Mouse (Mus musculus) thymus, postnatal 14 days (tissue): ENCODE results near the gene Slc8a2.

Source experiments
- DNase-seq: peaks from one replicate; pipeline ENCODE4 v3.0.0; 2021

Gene Slc8a2

DNA sequence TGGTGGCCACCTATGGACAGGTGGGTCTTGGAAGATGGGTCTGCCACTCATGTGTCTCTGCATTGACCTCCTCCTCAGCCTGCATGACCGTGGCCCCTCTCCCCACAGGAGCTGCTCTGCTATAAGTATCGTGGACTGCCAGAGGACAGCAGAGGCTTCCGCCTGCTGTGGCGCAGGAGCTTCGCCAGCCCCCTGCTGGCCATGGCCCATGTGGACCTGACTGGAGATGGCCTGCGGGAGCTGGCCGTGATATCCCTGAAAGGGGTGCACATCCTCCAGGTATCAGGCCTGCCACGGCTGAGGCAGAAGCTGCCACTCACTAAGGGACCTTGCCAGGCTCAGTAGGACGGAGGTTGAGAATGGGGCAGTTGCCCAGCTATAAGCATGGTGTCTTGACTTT is 3.8 kb upstream of the Slc8a2 start:
- DNase-seq: no peak

- no peak for DNase-seq
Observed at GRCm38 (mm10) chr7:16128344-16128743, 1.3 kb upstream of the Slc8a2 start.

DNA sequence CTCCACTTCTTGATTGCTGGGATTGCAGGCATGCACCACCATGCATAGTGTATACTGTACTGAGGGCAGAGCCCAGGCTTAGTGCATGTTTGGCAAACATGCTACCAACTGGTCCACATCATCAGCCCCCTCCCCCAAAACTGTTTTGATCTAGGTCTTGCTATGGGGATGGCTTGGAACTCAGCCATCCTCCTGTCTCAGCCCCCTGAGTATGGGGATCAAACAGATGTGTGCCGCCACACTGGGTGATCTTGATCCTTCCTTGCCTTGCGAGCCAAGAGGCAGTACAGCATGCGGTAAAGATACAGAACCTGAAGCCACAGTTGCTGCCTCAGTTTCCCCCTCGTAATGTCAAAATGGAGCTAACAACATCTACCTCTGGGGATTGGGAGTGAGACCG is 727 bp upstream of the Slc8a2 start:
- DNase-seq: no peak

GRCm38 (mm10) chr7:16129846-16130691 is 443 bp downstream of the Slc8a2 start:
- DNase-seq: no peak

DNA sequence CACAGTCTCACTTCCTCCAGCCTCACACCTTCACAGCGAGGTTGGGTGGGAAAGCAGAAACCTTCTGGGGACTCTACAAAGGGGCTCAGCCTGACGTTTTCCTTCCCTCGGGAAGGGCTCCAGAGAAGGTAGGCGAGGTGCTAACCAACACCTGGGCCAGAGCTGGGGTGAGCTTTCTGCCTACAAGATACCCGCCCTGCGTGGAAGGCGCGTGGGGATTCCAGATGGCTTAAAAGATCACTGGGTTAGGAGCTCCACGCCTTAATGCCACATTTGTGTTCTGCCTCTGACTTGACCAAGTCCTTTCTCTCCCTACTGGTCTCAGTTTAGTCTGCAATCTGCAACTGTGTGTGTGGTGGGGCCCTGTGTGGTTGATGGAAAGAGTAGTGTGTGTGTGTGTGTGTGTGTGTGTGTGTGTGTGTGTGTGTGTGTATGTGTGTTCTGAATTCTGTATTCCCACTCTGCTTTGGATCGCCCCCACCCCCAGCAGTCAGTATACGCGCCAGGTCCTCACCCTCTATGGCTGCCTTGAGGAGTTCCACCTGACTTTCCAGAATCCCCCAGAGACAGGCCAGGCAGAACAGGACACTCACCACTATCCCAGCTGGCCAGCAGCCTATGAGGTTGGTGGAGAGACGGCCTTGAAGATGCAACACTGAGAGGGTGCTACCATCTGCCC is 1.5 kb downstream of the Slc8a2 start:
- DNase-seq: no peak

- no peak for DNase-seq
Observed at GRCm38 (mm10) chr7:16132161-16132581, 2.5 kb downstream of the Slc8a2 start.

GRCm38 (mm10) chr7:16132926-16133325 is 3.3 kb downstream of the Slc8a2 start:
- no peak for DNase-seq

DNA sequence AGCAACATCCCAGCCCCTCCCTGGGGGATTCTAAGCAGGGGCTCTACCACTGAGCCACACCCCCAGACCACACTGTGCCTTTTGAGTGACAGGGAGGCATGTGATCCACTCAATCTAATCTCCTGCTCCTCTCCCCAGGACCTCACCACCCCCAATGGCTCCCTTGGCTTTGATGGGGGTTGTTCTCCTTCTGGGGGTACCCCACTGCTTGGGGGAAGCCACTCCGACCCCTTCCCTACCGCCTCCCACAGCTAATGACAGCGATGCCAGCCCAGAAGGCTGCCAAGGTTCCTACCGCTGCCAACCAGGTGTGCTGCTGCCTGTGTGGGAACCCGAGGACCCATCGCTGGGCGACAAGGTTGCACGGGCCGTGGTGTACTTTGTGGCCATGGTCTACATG is 4.1 kb downstream of the Slc8a2 start:
- DNase-seq: no peak

- no peak for DNase-seq
Observed at GRCm38 (mm10) chr7:16134951-16135392, 5.3 kb downstream of the Slc8a2 start.

GRCm38 (mm10) chr7:16146489-16147410 is 17.1 kb downstream of the Slc8a2 start:
- DNase-seq: no peak

DNA sequence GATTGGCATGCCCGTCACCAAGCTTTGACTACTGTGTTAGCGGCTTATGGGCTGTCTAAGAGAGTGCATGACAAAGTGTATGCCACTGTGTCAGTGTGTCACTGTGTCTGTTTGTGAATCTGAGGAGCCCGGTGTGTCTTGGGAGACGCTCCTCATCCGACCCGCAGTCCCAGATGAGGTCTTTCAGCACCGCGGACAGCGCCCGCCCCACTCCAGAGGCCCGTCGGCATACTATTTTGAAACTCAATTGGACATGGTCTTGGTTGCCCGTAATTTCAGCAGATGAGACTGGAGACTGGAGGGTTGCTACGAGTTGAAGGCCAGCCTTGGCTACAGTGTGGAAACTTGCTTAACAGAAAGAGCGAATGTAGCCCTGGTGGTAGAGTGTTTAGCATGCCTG is 18.0 kb downstream of the Slc8a2 start:
- peak; percentile 58 for DNase-seq

DNA sequence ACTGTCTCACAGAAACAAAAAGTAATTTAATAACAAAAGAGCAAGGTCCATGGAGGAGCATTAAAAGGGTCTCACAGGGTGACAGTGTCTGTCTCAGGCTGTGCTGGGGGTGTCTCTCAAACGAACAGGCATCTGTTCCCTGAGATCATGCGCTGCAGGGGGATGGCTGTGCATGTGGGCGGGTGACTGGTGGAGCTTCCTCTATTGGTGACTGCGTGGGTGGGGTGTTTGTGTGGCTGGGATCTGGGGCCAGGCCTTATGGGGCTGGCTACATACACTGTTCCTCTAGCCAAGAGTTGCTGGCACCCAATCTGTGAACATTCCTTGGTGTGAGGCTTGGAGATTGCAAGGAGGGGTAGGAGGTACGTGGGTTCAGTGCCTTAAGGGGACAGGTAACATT is 19.6 kb downstream of the Slc8a2 start:
- no peak for DNase-seq

DNA sequence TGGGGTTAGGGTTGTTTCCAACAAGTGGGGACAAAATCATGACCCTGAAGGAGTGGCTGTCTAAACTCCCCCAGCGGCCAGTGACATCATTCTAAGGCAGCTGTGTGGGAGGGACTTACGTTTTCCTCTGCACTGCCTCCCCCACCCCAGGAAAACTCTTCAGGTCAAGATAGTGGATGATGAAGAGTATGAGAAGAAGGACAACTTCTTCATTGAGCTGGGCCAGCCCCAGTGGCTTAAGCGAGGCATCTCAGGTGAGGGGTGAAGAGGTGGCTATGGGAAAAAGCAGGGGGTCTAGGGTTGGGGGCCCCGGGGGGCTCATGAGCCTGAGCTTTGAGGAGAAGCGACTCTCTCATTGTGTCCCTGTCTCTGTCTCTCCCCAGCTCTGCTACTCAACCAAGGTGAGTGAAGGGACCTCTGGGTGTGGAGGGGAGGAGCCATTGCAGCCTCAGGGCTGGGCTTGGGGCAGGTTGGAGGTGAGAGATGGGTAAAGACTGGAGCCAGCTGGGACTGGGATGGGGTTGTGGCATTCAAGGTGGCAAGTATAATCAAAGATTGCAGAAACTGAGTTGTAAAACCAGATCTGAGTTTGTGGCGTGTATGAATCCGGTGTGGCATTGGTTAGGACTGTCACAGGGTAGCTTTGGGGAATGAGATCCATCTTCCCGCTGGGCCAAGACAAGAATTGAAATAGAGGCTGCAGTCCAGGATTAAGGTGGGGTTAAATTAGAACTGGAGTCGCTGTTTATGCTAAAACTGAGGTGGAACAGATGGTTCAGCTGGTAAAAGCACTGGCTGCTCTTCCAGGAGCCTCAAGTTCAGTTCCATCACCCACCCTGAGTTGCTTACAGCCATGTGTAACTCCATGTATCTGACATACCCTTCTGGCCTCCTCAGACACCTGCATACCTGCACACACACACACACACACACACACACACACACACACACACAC is 20.8 kb downstream of the Slc8a2 start:
- DNase-seq: no peak

GRCm38 (mm10) chr7:16153522-16153921 is 23.9 kb downstream of the Slc8a2 start:
- peak; percentile 55 for DNase-seq

DNA sequence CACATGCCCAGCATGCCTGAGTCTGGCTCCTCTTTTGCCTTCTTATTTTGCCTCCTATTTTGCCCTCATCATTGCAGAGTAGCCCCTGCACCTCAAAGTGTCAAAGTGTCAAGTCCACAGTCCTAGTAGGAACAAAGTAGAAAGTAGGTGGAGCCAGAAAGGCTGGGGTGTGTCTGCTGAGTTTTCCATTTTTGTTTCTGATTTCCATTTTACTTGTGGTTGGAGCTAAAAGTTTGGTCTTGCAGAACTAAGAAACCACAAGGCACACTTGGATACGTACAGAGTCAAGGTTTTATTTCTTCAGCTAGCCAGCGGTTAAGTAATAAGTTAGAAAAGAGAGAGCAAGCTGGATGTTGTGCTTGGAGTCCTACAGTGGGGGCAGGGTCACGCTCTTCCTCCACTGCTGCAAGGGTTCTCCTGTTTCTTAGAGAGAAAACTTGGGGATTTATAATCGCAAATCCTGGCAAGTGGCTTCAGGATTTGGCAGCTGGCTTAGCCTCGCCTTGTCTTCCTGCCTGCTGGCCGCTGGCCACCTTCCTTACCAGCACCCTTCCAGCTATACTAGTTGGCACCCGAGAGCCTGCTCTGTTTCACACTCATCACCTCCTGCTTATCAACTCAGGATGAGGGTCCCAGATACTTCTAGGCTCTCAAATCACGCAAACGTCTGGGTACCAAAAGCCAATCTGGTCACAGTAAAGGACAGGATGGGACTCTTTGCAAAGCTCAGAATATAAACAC is 25.7 kb downstream of the Slc8a2 start:
- no peak for DNase-seq

- DNase-seq: no peak
Observed at GRCm38 (mm10) chr7:16156105-16156714, 26.6 kb downstream of the Slc8a2 start.

GRCm38 (mm10) chr7:16158735-16159134 is 29.1 kb downstream of the Slc8a2 start:
- no peak for DNase-seq

GRCm38 (mm10) chr7:16160702-16161101 is 31.1 kb downstream of the Slc8a2 start:
- DNase-seq: no peak

DNA sequence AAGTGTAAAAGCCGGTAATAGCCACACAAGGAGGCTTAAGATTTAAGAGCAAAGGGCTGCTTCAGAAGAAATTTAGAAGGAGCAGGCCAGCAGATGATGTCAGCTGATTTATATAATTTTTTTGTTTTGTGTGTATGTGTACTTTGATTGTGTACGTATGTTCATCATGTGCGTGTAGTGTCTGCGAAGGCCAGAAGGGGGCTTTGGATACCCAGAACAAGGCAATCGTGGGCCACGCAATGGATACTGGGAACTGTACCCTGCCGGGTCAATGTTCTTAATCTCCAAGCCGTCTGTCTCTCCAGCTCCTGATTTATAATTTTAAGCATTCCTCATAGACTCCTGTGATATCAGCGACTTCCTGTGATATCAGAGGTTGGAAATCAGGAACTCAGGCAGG is 31.7 kb downstream of the Slc8a2 start:
- no peak for DNase-seq

GRCm38 (mm10) chr7:16162036-16162435 is 32.4 kb downstream of the Slc8a2 start:
- DNase-seq: no peak

DNA sequence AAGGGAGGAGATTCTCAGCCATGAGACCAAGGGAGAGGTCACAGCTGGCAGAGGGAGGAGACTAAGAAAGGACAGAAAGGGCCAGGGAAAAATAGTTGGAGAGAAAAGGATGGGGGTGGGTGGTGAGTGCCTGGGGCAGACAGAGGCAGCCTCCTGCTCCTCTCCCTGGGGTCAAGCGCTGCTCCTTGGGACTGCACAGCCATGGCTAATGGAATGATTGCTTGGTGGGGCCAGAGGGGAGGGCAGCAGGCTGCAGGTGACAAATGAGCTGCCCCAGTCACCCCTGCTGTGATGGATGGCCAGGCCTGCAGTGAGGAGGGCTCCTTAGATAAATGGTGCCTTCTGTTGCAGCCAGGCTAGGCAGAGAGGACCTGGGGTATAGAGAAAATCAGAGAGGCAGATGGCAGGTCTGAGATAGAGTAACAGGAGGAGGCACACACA is 42.5 kb downstream of the Slc8a2 start:
- no peak for DNase-seq
